Mouse (Mus musculus) testis, postnatal 14 days (tissue): Measurements from ENCODE around the gene Sfxn1.
A peak's percentile ranks its signal among the peaks of the same experiment; 100 is the strongest.

Experiments used
- DNase-seq: peaks from one replicate; pipeline ENCODE4 v3.0.0; 2021; ENCODE audit warnings: low spot score

Gene Sfxn1

DNA sequence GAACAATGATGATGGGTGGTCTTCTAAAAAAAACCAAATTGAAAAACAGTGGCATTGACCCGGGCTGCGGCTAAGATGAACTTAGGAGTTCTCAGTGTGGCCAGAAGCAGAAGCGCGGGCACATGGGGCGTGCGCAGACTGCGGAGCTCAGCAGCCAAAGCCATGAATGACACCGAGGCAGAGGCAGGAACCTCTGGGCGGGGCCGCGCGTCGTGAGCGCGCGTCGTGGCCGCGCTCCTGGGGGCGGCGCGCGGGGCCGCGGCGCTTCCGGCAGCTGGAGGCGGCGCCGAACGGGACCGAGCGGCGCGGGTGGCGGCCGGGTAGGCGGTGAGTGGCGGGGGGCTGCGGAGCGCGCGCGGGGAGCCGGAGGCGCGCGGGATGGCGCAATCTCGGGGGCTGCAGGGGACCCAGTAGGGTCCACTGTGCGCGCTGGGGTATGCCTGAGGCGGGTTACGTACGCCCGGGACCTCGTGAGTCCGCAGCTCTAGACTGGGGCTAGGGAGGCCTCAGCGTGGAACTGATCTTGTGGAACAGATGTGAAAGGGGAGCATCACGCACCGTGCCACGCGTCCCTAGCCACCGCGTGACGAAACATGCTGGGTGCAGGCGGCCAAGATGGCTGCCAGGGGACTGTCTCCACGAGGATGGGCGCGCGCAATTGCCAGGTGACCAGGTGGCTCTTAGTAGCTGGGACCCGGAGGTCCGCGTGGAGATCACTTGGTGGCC lies at the start of gene Sfxn1:
Sfxn1 (plus strand) TSS at position 264 of the 726 bp plus-strand sequence.
- peak; percentile 38 for DNase-seq

GRCm38 (mm10) chr13:54023311-54023710 lies 48.4 kb upstream of the Sfxn1 start:
- no peak for DNase-seq

DNA sequence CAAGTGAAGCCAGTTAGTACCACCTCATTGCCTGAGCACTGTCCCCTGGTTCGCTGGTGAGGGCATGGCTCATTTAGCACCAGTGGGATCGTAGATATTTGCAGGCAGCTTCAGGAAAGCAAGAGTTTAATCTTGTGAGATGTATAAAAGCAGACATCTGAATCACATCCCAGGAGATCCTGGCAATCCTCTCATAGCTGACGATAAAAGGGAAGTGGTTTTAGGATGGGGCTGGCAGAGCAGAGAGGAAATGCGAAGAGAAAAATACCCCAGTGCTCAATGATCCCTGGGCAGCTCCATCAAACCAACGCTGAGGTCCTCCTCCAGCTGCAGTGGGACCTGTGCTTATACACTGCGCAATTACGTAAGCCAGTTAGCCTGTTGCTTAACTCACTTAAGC lies 44.6 kb upstream of the Sfxn1 start:
- DNase-seq: no peak

GRCm38 (mm10) chr13:54033653-54034052 lies 38.0 kb upstream of the Sfxn1 start:
- DNase-seq: no peak

DNA sequence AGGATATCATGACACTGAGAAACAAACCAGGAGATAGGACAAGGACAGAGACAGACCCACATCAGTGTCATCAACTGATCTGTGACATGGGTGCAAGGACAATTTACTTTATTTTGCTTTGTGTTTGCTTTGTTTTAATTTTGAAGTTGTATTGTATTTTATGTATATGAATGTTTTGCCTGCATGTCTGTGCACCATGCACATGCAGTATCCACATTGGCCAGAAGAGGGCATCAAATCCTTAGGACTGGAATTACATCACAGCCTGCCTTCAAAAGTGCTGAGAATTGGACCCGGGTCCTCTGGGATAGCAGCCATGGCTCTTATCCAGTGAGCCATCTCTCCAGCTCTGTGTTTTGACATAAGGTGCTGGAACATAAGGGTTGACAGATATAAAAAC lies 36.1 kb upstream of the Sfxn1 start:
- DNase-seq: no peak

- no peak for DNase-seq
Measured at GRCm38 (mm10) chr13:54037936-54038335, 33.7 kb upstream of the Sfxn1 start.

DNA sequence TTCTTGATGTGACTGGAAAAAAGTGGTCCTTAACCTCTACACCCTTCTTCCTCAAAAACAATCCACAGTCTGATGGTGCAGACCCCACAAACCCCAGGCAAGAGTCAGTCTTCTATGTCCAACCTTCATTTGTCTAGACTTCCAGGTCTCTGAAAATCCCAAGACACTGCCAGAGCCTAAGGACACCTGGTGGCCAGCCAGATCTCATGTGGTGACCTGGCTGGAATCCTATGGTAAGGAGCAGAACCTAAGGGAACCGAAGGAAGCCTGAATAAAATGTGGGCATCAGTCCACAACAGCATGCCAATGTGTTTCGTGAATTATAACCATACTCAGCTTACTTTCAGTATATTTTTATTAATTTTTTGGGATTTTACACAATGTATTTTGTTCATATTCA lies 31.4 kb upstream of the Sfxn1 start:
- no peak for DNase-seq

- DNase-seq: no peak
Measured at GRCm38 (mm10) chr13:54048679-54049352, 22.9 kb upstream of the Sfxn1 start.

DNA sequence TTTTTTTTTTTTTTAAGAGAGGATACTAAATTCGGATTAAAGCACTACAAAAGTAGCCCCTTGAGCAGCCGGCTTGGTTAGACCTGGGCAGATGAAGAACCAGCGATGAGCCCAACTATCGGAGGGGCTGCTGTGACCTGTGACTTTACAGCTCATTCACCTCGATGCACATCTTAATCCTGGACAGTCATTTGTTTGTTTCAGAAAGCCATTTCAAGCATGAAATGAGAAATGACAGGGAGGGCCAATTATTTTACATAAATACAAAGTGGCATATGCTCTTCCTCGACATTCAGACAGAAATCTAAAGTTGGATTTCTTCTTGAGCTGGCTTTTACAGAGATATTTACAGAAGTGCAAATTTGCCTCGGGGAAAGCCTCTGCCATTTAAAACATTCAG lies 20.0 kb upstream of the Sfxn1 start:
- no peak for DNase-seq

GRCm38 (mm10) chr13:54054962-54055361 lies 16.7 kb upstream of the Sfxn1 start:
- no peak for DNase-seq

DNA sequence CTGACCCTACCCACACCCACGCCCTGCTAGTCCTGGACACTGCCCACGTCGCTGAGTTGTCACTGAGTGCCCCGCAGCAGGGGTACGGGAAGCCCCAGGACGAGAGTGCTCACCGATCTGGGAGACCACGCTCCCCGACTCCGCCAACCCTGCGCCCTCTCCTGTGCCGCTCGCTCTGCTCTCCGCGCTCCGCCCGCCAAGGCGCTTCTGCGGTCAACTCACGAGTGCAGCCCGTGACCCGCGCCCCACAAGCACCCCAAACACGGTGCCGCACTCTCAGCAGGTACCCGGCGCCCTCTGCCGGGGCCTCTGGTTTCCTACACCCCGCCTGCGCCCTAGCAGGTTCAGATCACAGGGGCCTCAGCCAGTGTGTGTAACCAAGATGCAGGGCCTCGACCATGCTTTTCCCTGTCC lies 16.2 kb upstream of the Sfxn1 start, which contains the start of gene Drd1:
Drd1 (minus strand) TSS at position 258 of the 414 bp plus-strand sequence.
- peak; percentile 19 for DNase-seq

DNA sequence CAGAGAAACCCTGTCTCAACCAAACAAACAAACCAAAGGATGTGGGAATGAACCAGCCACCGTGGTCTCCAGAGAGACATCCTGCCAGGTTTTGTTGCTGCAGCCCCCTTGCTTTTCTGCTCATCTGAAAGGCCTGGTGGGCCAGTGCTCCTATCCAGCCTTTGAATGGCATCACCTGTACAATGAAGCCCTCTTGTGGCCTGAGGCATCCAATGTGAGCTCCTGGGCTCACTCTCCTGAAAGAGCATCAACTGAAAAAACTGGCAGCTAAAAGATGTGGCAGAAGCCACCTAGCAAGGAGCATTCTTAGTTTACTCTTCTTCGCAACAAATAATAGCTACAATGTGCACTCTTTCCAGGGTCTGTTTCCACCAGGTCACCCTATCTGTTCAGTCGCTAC lies 9.6 kb upstream of the Sfxn1 start:
- DNase-seq: no peak

GRCm38 (mm10) chr13:54063292-54063691 lies 8.4 kb upstream of the Sfxn1 start:
- DNase-seq: no peak

DNA sequence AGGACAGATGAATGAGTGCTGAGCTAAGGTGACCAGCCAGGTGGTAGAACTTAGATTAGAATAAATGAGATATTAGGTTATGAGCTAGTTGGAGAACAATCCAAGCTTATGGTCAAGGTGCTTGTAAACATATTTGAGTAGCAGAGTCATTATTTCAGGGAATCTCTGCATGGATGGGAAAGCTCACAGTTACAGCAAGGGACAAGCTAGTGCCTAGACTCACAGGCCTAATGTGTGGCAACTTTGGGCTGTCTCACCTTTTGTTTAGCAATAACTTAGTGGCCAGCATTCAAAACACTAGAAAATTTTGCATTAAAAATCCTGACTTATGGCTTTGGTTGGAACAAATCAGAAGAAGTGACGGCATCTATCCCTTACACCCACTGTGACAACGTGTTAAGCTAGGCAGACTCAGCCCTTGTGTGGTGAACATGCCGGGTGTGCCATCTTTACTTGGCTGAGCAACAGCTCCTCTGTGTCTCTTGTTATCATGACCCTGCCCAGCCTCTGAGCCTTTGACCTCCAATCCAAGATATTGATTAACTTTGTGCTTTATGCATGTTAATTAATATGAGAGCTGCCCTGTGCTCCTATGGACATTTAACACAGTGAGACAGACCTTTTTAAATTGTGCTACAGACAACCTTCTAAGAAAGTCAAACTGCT lies 5.5 kb upstream of the Sfxn1 start:
- DNase-seq: no peak

- DNase-seq: no peak
Measured at GRCm38 (mm10) chr13:54067617-54068166, 4.0 kb upstream of the Sfxn1 start.

DNA sequence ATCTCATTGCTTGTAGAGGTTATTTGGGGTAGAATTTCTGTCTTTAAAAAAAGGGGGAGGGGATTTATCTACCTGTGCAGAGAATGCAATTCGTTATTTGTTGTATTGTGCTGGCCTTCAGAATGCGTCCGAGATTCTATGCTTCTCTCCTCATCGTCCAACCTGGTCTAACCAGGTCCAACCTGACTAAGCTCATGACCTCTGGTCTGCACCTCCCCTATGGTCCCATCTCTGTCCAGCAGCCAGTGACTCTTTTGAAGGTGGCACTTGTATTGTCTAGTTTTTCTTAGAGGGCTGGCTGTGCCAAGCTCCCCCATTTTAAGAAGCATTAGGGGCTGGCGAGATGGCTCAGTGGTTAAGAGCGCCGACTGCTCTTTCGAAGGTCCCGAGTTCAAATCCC lies 658 bp upstream of the Sfxn1 start:
- DNase-seq: no peak

DNA sequence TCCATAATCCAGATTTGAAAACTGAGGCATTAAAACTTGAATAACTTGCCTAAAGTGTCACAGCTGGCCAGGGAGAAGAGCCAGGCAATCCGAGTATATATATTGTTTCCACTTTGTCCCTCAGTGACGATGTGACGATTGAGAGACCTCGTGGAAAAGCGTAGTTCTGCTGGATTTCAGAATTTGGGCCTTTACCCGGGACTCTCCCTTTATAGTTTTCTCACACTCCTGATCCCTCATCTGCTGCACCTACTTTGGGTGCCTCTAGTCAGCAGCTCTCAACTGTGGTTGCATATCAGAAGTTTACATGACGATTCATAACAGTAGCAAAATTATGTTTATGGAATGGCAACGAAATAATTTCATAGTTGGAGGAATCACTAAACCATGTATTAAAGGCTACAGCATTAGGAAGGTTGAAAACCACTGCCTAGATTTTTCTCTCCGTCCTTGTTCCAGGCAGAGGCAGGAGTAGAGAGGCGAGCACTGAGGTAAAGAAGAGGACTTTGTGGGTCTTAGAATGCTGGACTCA lies 923 bp downstream of the Sfxn1 start:
- DNase-seq: no peak

- peak; percentile 16 for DNase-seq
Measured at GRCm38 (mm10) chr13:54073066-54073465, 1.4 kb downstream of the Sfxn1 start.

DNA sequence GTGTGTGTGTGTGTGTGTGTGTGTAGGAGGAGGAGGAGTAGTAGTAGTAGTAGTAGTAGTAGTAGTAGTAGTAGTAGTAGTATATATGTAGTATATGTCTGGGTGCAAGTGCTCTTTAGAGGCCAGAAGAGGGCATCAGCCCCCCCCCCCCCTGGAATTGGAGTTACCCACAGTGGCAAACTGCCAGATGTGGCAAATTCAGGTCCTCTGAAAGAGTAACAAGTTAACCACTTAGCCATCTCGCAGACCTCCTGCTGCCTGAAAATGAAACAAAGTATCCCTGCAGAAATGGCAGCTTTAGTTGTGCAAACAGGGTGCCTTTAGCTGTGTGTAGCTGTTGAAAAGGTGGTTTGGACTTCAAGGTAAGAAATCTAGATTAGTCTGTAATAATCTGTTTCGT lies 1.8 kb downstream of the Sfxn1 start:
- DNase-seq: peak; percentile 60

DNA sequence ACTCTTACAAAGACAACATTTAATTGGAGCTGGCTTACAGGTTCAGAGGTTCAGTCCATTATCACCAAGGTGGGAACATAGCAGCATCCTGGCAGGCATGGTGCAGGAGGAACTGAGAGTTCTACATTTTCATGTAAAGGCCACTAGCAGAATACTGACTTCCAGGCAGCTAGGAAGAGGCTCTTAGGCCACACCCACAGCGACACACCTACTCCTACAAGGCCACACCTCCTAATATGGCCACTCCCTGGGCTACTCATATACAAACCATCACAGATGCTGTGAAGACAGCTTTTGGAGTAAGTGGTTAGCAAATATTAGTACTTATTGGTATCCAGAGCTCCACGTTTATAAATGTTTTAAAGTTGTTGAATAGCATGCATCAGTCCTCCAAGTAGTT lies 3.7 kb downstream of the Sfxn1 start:
- DNase-seq: no peak

- no peak for DNase-seq
Measured at GRCm38 (mm10) chr13:54076051-54076450, 4.4 kb downstream of the Sfxn1 start.

DNA sequence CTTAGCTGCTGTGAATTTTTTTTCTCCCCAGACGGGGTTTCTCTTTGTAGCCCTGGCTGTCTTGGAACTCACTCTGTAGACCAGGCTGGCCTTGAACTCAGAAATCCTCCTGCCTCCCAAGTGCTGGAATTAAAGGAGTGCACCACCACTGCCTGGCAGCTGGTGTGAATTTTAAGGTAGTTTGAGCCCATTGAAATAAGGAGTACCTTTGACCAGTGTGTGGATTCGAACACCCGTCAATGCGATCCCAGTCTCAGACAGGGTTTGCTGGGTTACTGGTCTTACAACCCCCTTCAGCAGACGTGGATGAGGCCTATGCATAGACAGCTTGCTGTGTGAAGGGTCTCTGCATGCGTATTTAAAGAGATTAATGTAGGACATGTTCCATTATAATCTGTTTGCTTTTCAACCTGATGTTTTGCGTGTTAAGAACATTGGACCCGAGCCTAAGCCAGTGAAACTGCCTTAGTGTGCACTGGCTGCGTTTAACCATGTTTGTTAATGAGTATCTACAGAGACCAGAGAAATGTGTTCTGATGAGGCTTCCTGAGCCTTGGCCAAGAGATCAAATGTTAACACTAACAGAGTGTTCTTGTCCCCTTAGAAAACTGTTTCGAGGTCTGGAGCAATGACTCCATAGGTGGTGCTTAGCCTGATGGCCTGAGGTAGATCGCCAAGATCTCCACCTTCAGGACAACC lies 5.2 kb downstream of the Sfxn1 start:
- no peak for DNase-seq
